7 mouse cellular contexts compared by ENCODE assay signal in genomic region chr11:83257211-83257610, GRCm38 (mm10). TPM values are rescaled to one million over a fixed set of nuclear protein-coding genes. Genes with fewer than 3 reads are reported as not detected.
A peak's percentile ranks its signal among the peaks of the same experiment; 100 is the strongest.
DNase-seq lines count a peak whose midpoint lies in the region.
"Had no signal": no experiment of that assay in that cellular context is flagged by ENCODE, and none has a peak within 500 bp of the region (broad histone marks: within the 10 kb centered on the region; RNA-seq: fewer than 3 reads in every experiment).

No protein-coding gene starts in this region.

- DNase-seq in adrenal gland, adult (ENCODE audit: inconsistent age in 2 of 2, low spot score in 1 of 2): peak; percentile 68 to 93
- DNase-seq in adrenal gland, adult 8-10 months: peak; percentile 84
- peak; percentile 85 for DNase-seq in adrenal gland, postnatal 14 days
- peak; percentile 72 to 81 for DNase-seq in adrenal gland, postnatal 36 days
- DNase-seq in ovary, postnatal 36 days (ENCODE audit: low spot score): peak; percentile 47

RNA-seq across cellular contexts. Expression of gene Slfn14, which starts 29.3 kb away (rescaled TPM):
- not detected for total RNA-seq in adrenal gland, adult 8-10 months (2022)
- total RNA-seq in adrenal gland, postnatal 14 days (2021): 0.41 and 2.7 TPM in 2 replicates
- not detected for total RNA-seq in adrenal gland, postnatal 36 days (2021)
- total RNA-seq: CH12.LX; common myeloid progenitor, adult 5-6 weeks had no signal

RNA-seq across cellular contexts. Expression of gene Ap2b1, which starts 41.6 kb away (rescaled TPM):
- 100 to 1,000 TPM; 110 to 118 (median 117) TPM for total RNA-seq in adrenal gland, adult 8-10 months (2022)
- total RNA-seq in adrenal gland, postnatal 14 days (2021): 86.9 and 98.4 TPM in 2 replicates
- total RNA-seq in adrenal gland, postnatal 36 days (2021): 100 to 1,000 TPM; 109 to 114 TPM

RNA-seq across cellular contexts. Expression of gene Pex12, which starts 45.2 kb away (rescaled TPM):
- 10 to 100 TPM; 17.3 to 24.2 (median 20.4) TPM for total RNA-seq in adrenal gland, adult 8-10 months (2022)
- 15.1 and 16.2 TPM in 2 replicates for total RNA-seq in adrenal gland, postnatal 14 days (2021)
- total RNA-seq in adrenal gland, postnatal 36 days (2021): 10 to 100 TPM; 14.8 to 18.3 TPM

Comparison
In these comparisons a context has a peak if more than half of its experiments do, and no peak if none do; other contexts are left out.
1. Peak in every context shown above with its lines: DNase-seq.